Mouse (Mus musculus) brain, adult 2 months (tissue): Measurements from ENCODE around the gene Esr1.
"Not testable (repeated sequence)": the region's sequence is repeated elsewhere in the genome, so short reads cannot be mapped to it uniquely, and the experiment has no call there.

Source experiments
- DNase-seq: peaks from one replicate; pipeline ENCODE4 v3.0.0; 2011; ENCODE audit warnings: low read depth, low spot score

The Esr1 gene

GRCm38 (mm10) chr10:4611386-4612155 lies at the start of gene Esr1:
Gene Esr1 (plus strand): TSS chr10:4611593.
- peak; percentile 30 for DNase-seq

GRCm38 (mm10) chr10:4565148-4565547 lies 46.2 kb upstream of the Esr1 start:
- DNase-seq: no peak

GRCm38 (mm10) chr10:4570778-4571177 lies 40.6 kb upstream of the Esr1 start:
- DNase-seq: peak; percentile 8

- DNase-seq: peak; percentile 3
Measured at GRCm38 (mm10) chr10:4571304-4571703, 40.1 kb upstream of the Esr1 start.

- DNase-seq: no peak
Measured at GRCm38 (mm10) chr10:4581905-4582304, 29.5 kb upstream of the Esr1 start.

GRCm38 (mm10) chr10:4586691-4587090 lies 24.7 kb upstream of the Esr1 start:
- DNase-seq: no peak

- DNase-seq: no peak
Measured at GRCm38 (mm10) chr10:4589576-4589975, 21.8 kb upstream of the Esr1 start.

- DNase-seq: no peak
Measured at GRCm38 (mm10) chr10:4590956-4591355, 20.4 kb upstream of the Esr1 start.

- DNase-seq: no peak
Measured at GRCm38 (mm10) chr10:4593828-4594227, 17.6 kb upstream of the Esr1 start.

- DNase-seq: no peak
Measured at GRCm38 (mm10) chr10:4597211-4597610, 14.2 kb upstream of the Esr1 start.

- peak; percentile 73 for DNase-seq
Measured at GRCm38 (mm10) chr10:4598244-4598842, 13.1 kb upstream of the Esr1 start.

GRCm38 (mm10) chr10:4598916-4599315 lies 12.5 kb upstream of the Esr1 start:
- DNase-seq: peak; percentile 47

- no peak for DNase-seq
Measured at GRCm38 (mm10) chr10:4599591-4599990, 11.8 kb upstream of the Esr1 start.

- no peak for DNase-seq
Measured at GRCm38 (mm10) chr10:4600796-4601474, 10.5 kb upstream of the Esr1 start.

GRCm38 (mm10) chr10:4601612-4602011 lies 9.8 kb upstream of the Esr1 start:
- DNase-seq: not testable (repeated sequence)

- no peak for DNase-seq
Measured at GRCm38 (mm10) chr10:4602466-4602865, 8.9 kb upstream of the Esr1 start.

GRCm38 (mm10) chr10:4604527-4605209 lies 6.7 kb upstream of the Esr1 start:
- DNase-seq: no peak

GRCm38 (mm10) chr10:4610234-4610633 lies 1.2 kb upstream of the Esr1 start:
- no peak for DNase-seq

- DNase-seq: no peak
Measured at GRCm38 (mm10) chr10:4612313-4613036, 1.1 kb downstream of the Esr1 start.

GRCm38 (mm10) chr10:4618026-4618425 lies 6.6 kb downstream of the Esr1 start:
- DNase-seq: no peak

GRCm38 (mm10) chr10:4618686-4619085 lies 7.3 kb downstream of the Esr1 start:
- no peak for DNase-seq
